Mouse (Mus musculus) megakaryocyte, embryonic 14.5 days (primary cell): ENCODE measurements around the gene C2cd3.

Source experiments
- FLI1 ChIP-seq: IDR thresholded peaks from 2 replicates; pipeline ENCODE4 v1.6.1; 2012; ENCODE audit warnings: low read length, inconsistent platforms, mixed read lengths
- GATA1 ChIP-seq: IDR thresholded peaks from 3 replicates; pipeline ENCODE4 v1.6.1; 2012; ENCODE audit warnings: mixed read lengths, low read length, inconsistent platforms, borderline replicate concordance

DNA sequence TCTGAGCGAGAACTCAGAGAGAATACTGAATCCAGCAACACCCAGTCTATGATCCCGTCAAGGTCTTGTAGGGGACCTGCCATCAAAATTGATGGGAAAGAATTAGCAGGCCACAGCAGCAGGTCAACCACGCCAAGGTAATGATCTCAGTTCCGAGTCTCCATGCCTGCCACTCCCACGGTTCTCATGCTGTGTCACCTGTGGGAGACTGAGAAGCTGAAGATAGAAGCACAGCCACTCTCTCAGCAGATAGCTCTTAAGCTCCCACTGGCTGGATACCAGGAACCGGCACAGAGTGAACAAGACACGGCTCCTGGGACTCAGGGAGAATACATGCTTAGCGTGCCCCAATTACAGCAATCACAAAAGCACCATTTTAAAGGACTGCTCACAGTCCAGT is 18.1 kb downstream of the C2cd3 start:
- TF ChIP-seq FLI1 (no peak), GATA1 (no peak)
